Mouse (Mus musculus) embryonic facial prominence, embryonic 12.5 days (tissue): ENCODE results near the gene Ptprs. TPM values are rescaled to one million over a fixed set of nuclear protein-coding genes. Genes with fewer than 3 reads are reported as not detected.

Experiments
- ATAC-seq: fragments of 200-750 bp; cut with Nextera tagmentation; 2 replicates; pipeline ENCODE4 v1.8.0; 2017; ENCODE audit not compliant: insufficient number of reproducible peaks, insufficient read depth, low FRiP score, low TSS enrichment
- H3K27ac ChIP-seq: fragments of 300-500 bp; sonication (generic); 2 replicates; pipeline ENCODE4 v1.5.1; 2016; ENCODE audit warnings: mild to moderate bottlenecking
- H3K27me3 ChIP-seq: fragments of 300-500 bp; sonication (generic); 2 replicates; pipeline ENCODE4 v1.6.1; 2016; ENCODE audit warnings: mild to moderate bottlenecking, moderate library complexity
- H3K36me3 ChIP-seq: fragments of 300-500 bp; sonication (generic); 2 replicates; pipeline ENCODE4 v1.6.1; 2016; ENCODE audit warnings: mild to moderate bottlenecking
- H3K4me1 ChIP-seq: fragments of 300-500 bp; sonication (generic); 2 replicates; pipeline ENCODE4 v1.6.1; 2016
- H3K4me2 ChIP-seq: fragments of 300-500 bp; sonication (generic); replicated peaks from 2 replicates; pipeline ENCODE4 v1.6.1; 2016; ENCODE audit warnings: mild to moderate bottlenecking, moderate library complexity
- H3K4me3 ChIP-seq: fragments of 300-500 bp; sonication (generic); 2 replicates; pipeline ENCODE4 v1.5.1; 2016; ENCODE audit warnings: mild to moderate bottlenecking
- H3K9ac ChIP-seq: fragments of 300-500 bp; sonication (generic); 2 replicates; pipeline ENCODE4 v1.6.1; 2016; ENCODE audit warnings: mild to moderate bottlenecking, moderate library complexity
- H3K9me3 ChIP-seq: fragments of 300-500 bp; sonication (generic); 2 replicates; pipeline ENCODE4 v1.6.1; 2016; ENCODE audit warnings: mild to moderate bottlenecking, moderate library complexity
- WGBS: fragments of 180-500 bp; shearing (Covaris S2); methylation state at CpG from one replicate; pipeline ENCODE4 v1.1.7; 2016; 5-methylcytosine and 5-hydroxymethylcytosine counted together
- polyA plus RNA-seq: library from polyadenylated mRNA; unstranded; fragments of >200 nt; fragmentation: Nextera tagmentation; extraction: Ambion mirVana; gene quantifications from 2 replicates; pipeline ENCODE4 v1.2.1, GENCODE M21; 2016

Gene Ptprs
- polyA plus RNA-seq, 1 experiment from 2014 or later, result 158 TPM

GRCm38 (mm10) chr17:56473611-56473905 lies 2.7 kb downstream of the Ptprs start:
- H3K4me1 ChIP-seq, result peaks cover 61% of the 10 kb centered on the region
- peaks cover 52% of the 10 kb centered on the region for H3K27me3 ChIP-seq
- peaks cover 3% of the 10 kb centered on the region; the same call in 1 of the 2 replicates for H3K36me3 ChIP-seq
- peak overlapping the region; percentile 97 for H3K4me2 ChIP-seq
- peak overlapping the region; percentile 87 for H3K9ac ChIP-seq
- 3% methylated on average over 11 of the region's 11 CpGs for WGBS
- peak overlapping the region; percentile 87 for H3K4me3 ChIP-seq
- ATAC-seq, result no peak
- no peaks in the 10 kb centered on the region for H3K9me3 ChIP-seq
- no peak overlapping the region for H3K27ac ChIP-seq

GRCm38 (mm10) chr17:56472733-56473610 lies 3.3 kb downstream of the Ptprs start:
- peak overlapping the region; percentile 97 for H3K4me2 ChIP-seq
- no peak overlapping the region for H3K27ac ChIP-seq
- peaks cover 52% of the 10 kb centered on the region for H3K27me3 ChIP-seq
- H3K36me3 ChIP-seq, result peaks cover 4% of the 10 kb centered on the region; the same call in 1 of the 2 replicates
- peak overlapping the region; percentile 87 for H3K4me3 ChIP-seq
- ATAC-seq, result no peak
- no peaks in the 10 kb centered on the region for H3K9me3 ChIP-seq
- peaks cover 67% of the 10 kb centered on the region for H3K4me1 ChIP-seq
- 4% methylated on average over 50 of the region's 50 CpGs for WGBS
- H3K9ac ChIP-seq, result peak overlapping the region; percentile 87

GRCm38 (mm10) chr17:56472121-56472520 lies 4.2 kb downstream of the Ptprs start:
- Histone ChIP-seq H3K36me3 (peaks cover 4% of the 10 kb centered on the region; the same call in 1 of the 2 replicates), H3K9me3 (no peaks in the 10 kb centered on the region), H3K4me1 (peaks cover 76% of the 10 kb centered on the region), H3K27ac (no peak overlapping the region), H3K9ac (no peak overlapping the region), H3K27me3 (peaks cover 50% of the 10 kb centered on the region), H3K4me3 (peak overlapping the region; percentile 87), H3K4me2 (peak overlapping the region; percentile 97)
- ATAC-seq, result no peak
- WGBS, result 10% methylated on average over 16 of the region's 16 CpGs

GRCm38 (mm10) chr17:56471136-56471535 lies 5.1 kb downstream of the Ptprs start:
- H3K4me1 ChIP-seq, result peaks cover 82% of the 10 kb centered on the region
- H3K4me2 ChIP-seq, result no peak overlapping the region
- H3K9ac ChIP-seq, result no peak overlapping the region
- no peak overlapping the region for H3K4me3 ChIP-seq
- no peak for ATAC-seq
- peaks cover 4% of the 10 kb centered on the region; the same call in 1 of the 2 replicates for H3K36me3 ChIP-seq
- H3K27me3 ChIP-seq, result peaks cover 47% of the 10 kb centered on the region
- H3K27ac ChIP-seq, result no peak overlapping the region
- no peaks in the 10 kb centered on the region for H3K9me3 ChIP-seq
- WGBS, result 74% methylated on average over 5 of the region's 5 CpGs

GRCm38 (mm10) chr17:56470571-56470970 lies 5.7 kb downstream of the Ptprs start:
- H3K9me3 ChIP-seq, result no peaks in the 10 kb centered on the region
- no peak for ATAC-seq
- peak overlapping the region; percentile 27; the same call in 1 of the 2 replicates for H3K4me3 ChIP-seq
- peaks cover 47% of the 10 kb centered on the region for H3K27me3 ChIP-seq
- H3K27ac ChIP-seq, result no peak overlapping the region
- H3K9ac ChIP-seq, result no peak overlapping the region
- H3K36me3 ChIP-seq, result peaks cover 4% of the 10 kb centered on the region; the same call in 1 of the 2 replicates
- peak overlapping the region; percentile 51 for H3K4me2 ChIP-seq
- H3K4me1 ChIP-seq, result peaks cover 86% of the 10 kb centered on the region
- WGBS, result 13% methylated on average over 10 of the region's 10 CpGs

GRCm38 (mm10) chr17:56470001-56470436 lies 6.3 kb downstream of the Ptprs start:
- Histone ChIP-seq H3K27ac (peak overlapping the region; percentile 41; the same call in 1 of the 2 replicates), H3K4me1 (peaks cover 86% of the 10 kb centered on the region), H3K9me3 (no peaks in the 10 kb centered on the region)

GRCm38 (mm10) chr17:56469275-56469674 lies 7.0 kb downstream of the Ptprs start:
- H3K9ac ChIP-seq, result no peak overlapping the region
- H3K27ac ChIP-seq, result 0 out of 2 replicates have a peak overlapping the region, but pooled peaks have one; percentile 41
- no peak for ATAC-seq
- peaks cover 4% of the 10 kb centered on the region; the same call in 1 of the 2 replicates for H3K36me3 ChIP-seq
- peaks cover 83% of the 10 kb centered on the region for H3K4me1 ChIP-seq
- H3K9me3 ChIP-seq, result no peaks in the 10 kb centered on the region
- peaks cover 36% of the 10 kb centered on the region for H3K27me3 ChIP-seq
- 39% methylated on average over 8 of the region's 8 CpGs for WGBS
- H3K4me3 ChIP-seq, result no peak overlapping the region
- H3K4me2 ChIP-seq, result peak overlapping the region; percentile 51; the same call in 1 of the 2 replicates

More at GRCm38 (mm10) chr17:56470001-56470436, 6.3 kb downstream of the Ptprs start:
- Histone ChIP-seq H3K36me3 (peaks cover 4% of the 10 kb centered on the region; the same call in 1 of the 2 replicates), H3K4me3 (peak overlapping the region; percentile 27), H3K4me2 (peak overlapping the region; percentile 51), H3K9ac (peak overlapping the region; percentile 42; the same call in 1 of the 2 replicates), H3K27me3 (peaks cover 43% of the 10 kb centered on the region)
- ATAC-seq, result no peak
- WGBS, result 4% methylated on average over 24 of the region's 26 CpGs

- no peak overlapping the region for H3K4me3 ChIP-seq
- H3K36me3 ChIP-seq, result peaks cover 4% of the 10 kb centered on the region; the same call in 1 of the 2 replicates
- H3K4me1 ChIP-seq, result peaks cover 80% of the 10 kb centered on the region
- H3K4me2 ChIP-seq, result no peak overlapping the region
- no peak overlapping the region for H3K9ac ChIP-seq
- peaks cover 32% of the 10 kb centered on the region for H3K27me3 ChIP-seq
- H3K9me3 ChIP-seq, result no peaks in the 10 kb centered on the region
- 58% methylated on average over 7 of the region's 7 CpGs for WGBS
- peak overlapping the region; percentile 86; the same call in 1 of the 2 replicates for H3K27ac ChIP-seq
- no peak for ATAC-seq
Measured at GRCm38 (mm10) chr17:56468870-56469269, 7.4 kb downstream of the Ptprs start.

- H3K4me2 ChIP-seq, result no peak overlapping the region
- H3K4me1 ChIP-seq, result peaks cover 80% of the 10 kb centered on the region
- 92% methylated on average over 9 of the region's 9 CpGs for WGBS
- ATAC-seq, result no peak
- H3K9ac ChIP-seq, result no peak overlapping the region
- H3K4me3 ChIP-seq, result no peak overlapping the region
- H3K9me3 ChIP-seq, result no peaks in the 10 kb centered on the region
- H3K27me3 ChIP-seq, result peaks cover 27% of the 10 kb centered on the region
- H3K27ac ChIP-seq, result peak overlapping the region; percentile 86
- peaks cover 4% of the 10 kb centered on the region; the same call in 1 of the 2 replicates for H3K36me3 ChIP-seq
Measured at GRCm38 (mm10) chr17:56468380-56468779, 7.9 kb downstream of the Ptprs start.

GRCm38 (mm10) chr17:56467456-56467884 lies 8.8 kb downstream of the Ptprs start:
- Histone ChIP-seq H3K9me3 (no peaks in the 10 kb centered on the region), H3K4me2 (peak overlapping the region; percentile 40), H3K4me1 (peaks cover 76% of the 10 kb centered on the region), H3K36me3 (peaks cover 4% of the 10 kb centered on the region; the same call in 1 of the 2 replicates), H3K4me3 (no peak overlapping the region), H3K27me3 (peaks cover 20% of the 10 kb centered on the region), H3K27ac (peak overlapping the region; percentile 86), H3K9ac (0 out of 2 replicates have a peak overlapping the region, but pooled peaks have one; percentile 24)
- 57% methylated on average over 7 of the region's 7 CpGs for WGBS
- ATAC-seq, result peak; percentile 25

- no peak for ATAC-seq
- peak overlapping the region; percentile 40 for H3K4me2 ChIP-seq
- H3K27me3 ChIP-seq, result peaks cover 15% of the 10 kb centered on the region; the same call in 1 of the 2 replicates
- peaks cover 4% of the 10 kb centered on the region; the same call in 1 of the 2 replicates for H3K36me3 ChIP-seq
- H3K9ac ChIP-seq, result no peak overlapping the region
- H3K4me1 ChIP-seq, result peaks cover 71% of the 10 kb centered on the region
- H3K9me3 ChIP-seq, result no peaks in the 10 kb centered on the region
- WGBS, result 76% methylated on average over 6 of the region's 6 CpGs
- peak overlapping the region; percentile 86; the same call in 1 of the 2 replicates for H3K27ac ChIP-seq
- no peak overlapping the region for H3K4me3 ChIP-seq
Measured at GRCm38 (mm10) chr17:56466747-56467146, 9.5 kb downstream of the Ptprs start.
